Mouse (Mus musculus): Measurements from ENCODE around the gene Tab2. TPM values are rescaled to one million over a fixed set of nuclear protein-coding genes. Genes with fewer than 3 reads are reported as not detected.

Gene Tab2
- polyA plus RNA-seq, 1 experiment from 2014 or later: 23.0 TPM

DNA sequence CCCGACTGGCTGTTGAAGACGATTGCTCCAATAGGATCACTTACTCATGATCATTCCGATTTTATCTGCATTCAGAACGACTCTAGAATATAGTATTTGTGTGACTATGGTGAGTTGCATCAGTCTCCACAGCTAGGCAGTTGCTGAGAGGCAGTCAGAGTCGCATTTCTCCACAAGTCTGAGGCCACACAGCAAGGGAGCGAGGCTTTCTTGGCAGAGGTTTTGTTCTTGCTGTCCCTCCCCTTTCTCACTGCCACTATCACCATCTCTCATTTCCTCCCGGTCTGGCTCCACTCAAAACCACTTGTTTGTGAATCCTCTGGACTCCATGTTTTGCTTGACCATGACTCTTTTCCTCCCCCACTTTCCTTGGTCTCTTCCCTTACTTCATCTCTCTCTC lies 81.8 kb downstream of the Tab2 start:
- DNase-seq (ENCODE audit: low spot score) (no peak), ATAC-seq (replicated peaks; ENCODE audit: low FRiP score) (no peak)
- Histone ChIP-seq H3K9me3 (ENCODE audit: control insufficient read depth, low read length) (no peaks in the 10 kb centered on the region), H3K27me3 (replicated peaks; ENCODE audit: control insufficient read depth, insufficient read depth, low read length) (peaks cover 1% of the 10 kb centered on the region; the same call in 1 of the 2 replicates), H3K9ac (ENCODE audit: low read depth, low read length) (no peak overlapping the region), H3K4me3 (ENCODE audit: low read depth, low read length) (no peak overlapping the region), H3K4me2 (no peak overlapping the region), H3K36me3 (ENCODE audit: control insufficient read depth, insufficient read depth, low read length) (no peaks in the 10 kb centered on the region), H3K4me1 (replicated peaks; ENCODE audit: control insufficient read depth, insufficient read depth, low read length) (no peaks in the 10 kb centered on the region), H3K27ac (ENCODE audit: low read depth, low read length) (no peak overlapping the region)
- 78% methylated on average over 7 of the region's 7 CpGs for WGBS

- H3K4me1 ChIP-seq (replicated peaks; ENCODE audit: control insufficient read depth, insufficient read depth, low read length): no peaks in the 10 kb centered on the region
- no peak overlapping the region for H3K9ac ChIP-seq (ENCODE audit: low read depth, low read length)
- no peaks in the 10 kb centered on the region for H3K36me3 ChIP-seq (ENCODE audit: control insufficient read depth, insufficient read depth, low read length)
- no peak overlapping the region for H3K4me3 ChIP-seq (ENCODE audit: low read depth, low read length)
- H3K27me3 ChIP-seq (replicated peaks; ENCODE audit: control insufficient read depth, insufficient read depth, low read length): peaks cover 25% of the 10 kb centered on the region
- no peaks in the 10 kb centered on the region for H3K9me3 ChIP-seq (ENCODE audit: control insufficient read depth, low read length)
- 84% methylated on average over 5 of the region's 5 CpGs for WGBS
- DNase-seq (ENCODE audit: low spot score) (no peak), ATAC-seq (replicated peaks; ENCODE audit: low FRiP score) (no peak)
- H3K27ac ChIP-seq (ENCODE audit: low read depth, low read length): no peak overlapping the region
- no peak overlapping the region for H3K4me2 ChIP-seq
Observed at GRCm38 (mm10) chr10:7871381-7872020, 84.5 kb downstream of the Tab2 start.

GRCm38 (mm10) chr10:7870571-7871315 lies 85.3 kb downstream of the Tab2 start:
- no peaks in the 10 kb centered on the region for H3K9me3 ChIP-seq (ENCODE audit: control insufficient read depth, low read length)
- H3K27me3 ChIP-seq (replicated peaks; ENCODE audit: control insufficient read depth, insufficient read depth, low read length): peaks cover 26% of the 10 kb centered on the region
- 67% methylated on average over 11 of the region's 11 CpGs for WGBS
- H3K27ac ChIP-seq (ENCODE audit: low read depth, low read length): no peak overlapping the region
- no peaks in the 10 kb centered on the region for H3K36me3 ChIP-seq (ENCODE audit: control insufficient read depth, insufficient read depth, low read length)
- H3K4me2 ChIP-seq: no peak overlapping the region
- no peak for ATAC-seq (replicated peaks; ENCODE audit: low FRiP score)
- H3K4me3 ChIP-seq (ENCODE audit: low read depth, low read length): no peak overlapping the region
- no peaks in the 10 kb centered on the region for H3K4me1 ChIP-seq (replicated peaks; ENCODE audit: control insufficient read depth, insufficient read depth, low read length)
- no peak for DNase-seq (ENCODE audit: low spot score)
- no peak overlapping the region for H3K9ac ChIP-seq (ENCODE audit: low read depth, low read length)

GRCm38 (mm10) chr10:7869746-7870145 lies 86.3 kb downstream of the Tab2 start:
- peaks cover 26% of the 10 kb centered on the region for H3K27me3 ChIP-seq (replicated peaks; ENCODE audit: control insufficient read depth, insufficient read depth, low read length)
- ATAC-seq (replicated peaks; ENCODE audit: low FRiP score) (no peak), DNase-seq (ENCODE audit: low spot score) (no peak)
- no peak overlapping the region for H3K4me2 ChIP-seq
- no peak overlapping the region for H3K9ac ChIP-seq (ENCODE audit: low read depth, low read length)
- no peak overlapping the region for H3K27ac ChIP-seq (ENCODE audit: low read depth, low read length)
- no peaks in the 10 kb centered on the region for H3K9me3 ChIP-seq (ENCODE audit: control insufficient read depth, low read length)
- no peak overlapping the region for H3K4me3 ChIP-seq (ENCODE audit: low read depth, low read length)
- no peaks in the 10 kb centered on the region for H3K4me1 ChIP-seq (replicated peaks; ENCODE audit: control insufficient read depth, insufficient read depth, low read length)
- no peaks in the 10 kb centered on the region for H3K36me3 ChIP-seq (ENCODE audit: control insufficient read depth, insufficient read depth, low read length)
- WGBS: 69% methylated on average over 8 of the region's 8 CpGs

DNA sequence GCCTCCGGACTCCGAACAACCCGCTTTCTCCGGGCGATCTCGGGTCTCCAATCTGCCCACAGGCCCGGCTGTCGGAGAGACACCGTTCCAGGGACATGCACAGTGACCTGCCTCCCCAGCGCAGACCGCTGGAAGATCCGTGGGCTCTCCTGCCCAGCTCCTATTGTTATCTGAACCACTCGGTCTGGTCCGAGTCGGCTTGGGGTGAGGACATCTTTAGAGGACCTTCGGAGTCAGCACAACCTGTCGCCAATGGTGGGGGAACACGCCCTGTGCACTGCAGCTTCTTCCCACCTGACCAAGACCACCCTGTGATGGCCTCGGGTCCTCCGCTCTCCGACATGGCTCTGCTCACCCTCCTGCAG lies 88.4 kb downstream of the Tab2 start:
- H3K27me3 ChIP-seq (replicated peaks; ENCODE audit: control insufficient read depth, insufficient read depth, low read length): peaks cover 26% of the 10 kb centered on the region
- no peak overlapping the region for H3K27ac ChIP-seq (ENCODE audit: low read depth, low read length)
- no peak overlapping the region for H3K9ac ChIP-seq (ENCODE audit: low read depth, low read length)
- no peak for ATAC-seq (replicated peaks; ENCODE audit: low FRiP score)
- no peaks in the 10 kb centered on the region for H3K36me3 ChIP-seq (ENCODE audit: control insufficient read depth, insufficient read depth, low read length)
- H3K4me2 ChIP-seq: peak overlapping the region; percentile 72
- peak overlapping the region; percentile 44 for H3K4me3 ChIP-seq (ENCODE audit: low read depth, low read length)
- no peak for DNase-seq (ENCODE audit: low spot score)
- no peaks in the 10 kb centered on the region for H3K9me3 ChIP-seq (ENCODE audit: control insufficient read depth, low read length)
- H3K4me1 ChIP-seq (replicated peaks; ENCODE audit: control insufficient read depth, insufficient read depth, low read length): no peaks in the 10 kb centered on the region
- 19% methylated on average over 21 of the region's 21 CpGs for WGBS

DNA sequence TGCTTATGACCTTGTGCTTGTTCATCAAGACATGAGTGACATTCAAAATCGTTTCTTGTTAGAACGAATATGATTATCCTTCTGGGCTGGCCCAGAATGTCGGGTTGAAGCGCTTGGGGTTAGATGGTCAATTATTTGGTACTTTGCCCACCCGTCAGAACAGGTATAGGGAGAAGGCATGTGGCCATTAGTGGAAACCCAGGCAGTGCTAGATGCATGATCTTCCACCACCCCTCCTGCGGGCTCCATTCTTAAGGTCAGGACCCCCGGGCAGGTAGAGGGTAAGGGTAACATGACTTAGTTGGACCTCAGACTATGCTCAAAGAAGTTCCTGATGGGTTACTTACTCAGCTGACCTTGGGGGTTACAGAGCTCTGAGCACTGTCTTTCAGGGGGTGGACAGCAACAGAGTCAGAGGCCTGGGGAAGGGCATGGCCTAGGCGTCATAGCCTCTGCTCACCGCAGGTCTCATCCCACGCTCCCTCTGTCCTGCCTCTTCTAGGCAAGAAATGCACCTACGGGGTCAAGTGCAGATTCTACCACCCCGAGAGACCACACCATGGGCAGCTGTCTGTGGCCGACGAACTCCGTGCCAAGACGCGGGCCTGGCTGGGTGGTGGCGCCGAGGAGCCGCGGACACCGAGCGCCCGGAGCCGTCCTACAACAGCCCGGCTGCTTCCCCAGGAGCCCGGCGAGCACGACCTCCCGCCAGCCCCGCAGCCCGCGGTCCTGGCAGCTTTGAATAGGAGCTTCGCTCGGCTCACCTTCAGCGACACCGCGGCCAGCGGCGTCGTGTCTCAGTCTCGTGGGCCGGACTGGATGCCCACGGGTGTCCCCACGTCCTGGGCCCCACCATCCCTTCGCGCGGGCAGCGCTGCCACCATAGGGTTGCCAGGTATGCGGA lies 89.0 kb downstream of the Tab2 start:
- H3K27me3 ChIP-seq (replicated peaks; ENCODE audit: control insufficient read depth, insufficient read depth, low read length): peaks cover 26% of the 10 kb centered on the region
- H3K4me3 ChIP-seq (ENCODE audit: low read depth, low read length): peak overlapping the region; percentile 44
- 18% methylated on average over 50 of the region's 50 CpGs for WGBS
- no peak overlapping the region for H3K9ac ChIP-seq (ENCODE audit: low read depth, low read length)
- no peaks in the 10 kb centered on the region for H3K4me1 ChIP-seq (replicated peaks; ENCODE audit: control insufficient read depth, insufficient read depth, low read length)
- H3K4me2 ChIP-seq: peak overlapping the region; percentile 72
- H3K36me3 ChIP-seq (ENCODE audit: control insufficient read depth, insufficient read depth, low read length): no peaks in the 10 kb centered on the region
- ATAC-seq (replicated peaks; ENCODE audit: low FRiP score) (no peak), DNase-seq (ENCODE audit: low spot score) (no peak)
- no peaks in the 10 kb centered on the region for H3K9me3 ChIP-seq (ENCODE audit: control insufficient read depth, low read length)
- H3K27ac ChIP-seq (ENCODE audit: low read depth, low read length): no peak overlapping the region

GRCm38 (mm10) chr10:7864806-7865205 lies 91.2 kb downstream of the Tab2 start:
- DNase-seq (ENCODE audit: low spot score): no peak
- peaks cover 26% of the 10 kb centered on the region for H3K27me3 ChIP-seq (replicated peaks; ENCODE audit: control insufficient read depth, insufficient read depth, low read length)
- no peaks in the 10 kb centered on the region for H3K4me1 ChIP-seq (replicated peaks; ENCODE audit: control insufficient read depth, insufficient read depth, low read length)
- no peaks in the 10 kb centered on the region for H3K36me3 ChIP-seq (ENCODE audit: control insufficient read depth, insufficient read depth, low read length)
- no peak for ATAC-seq (replicated peaks; ENCODE audit: low FRiP score)
- no peak overlapping the region for H3K4me3 ChIP-seq (ENCODE audit: low read depth, low read length)
- 79% methylated on average over 3 of the region's 3 CpGs for WGBS
- H3K4me2 ChIP-seq: no peak overlapping the region
- H3K9ac ChIP-seq (ENCODE audit: low read depth, low read length): no peak overlapping the region
- no peak overlapping the region for H3K27ac ChIP-seq (ENCODE audit: low read depth, low read length)
- no peaks in the 10 kb centered on the region for H3K9me3 ChIP-seq (ENCODE audit: control insufficient read depth, low read length)

DNA sequence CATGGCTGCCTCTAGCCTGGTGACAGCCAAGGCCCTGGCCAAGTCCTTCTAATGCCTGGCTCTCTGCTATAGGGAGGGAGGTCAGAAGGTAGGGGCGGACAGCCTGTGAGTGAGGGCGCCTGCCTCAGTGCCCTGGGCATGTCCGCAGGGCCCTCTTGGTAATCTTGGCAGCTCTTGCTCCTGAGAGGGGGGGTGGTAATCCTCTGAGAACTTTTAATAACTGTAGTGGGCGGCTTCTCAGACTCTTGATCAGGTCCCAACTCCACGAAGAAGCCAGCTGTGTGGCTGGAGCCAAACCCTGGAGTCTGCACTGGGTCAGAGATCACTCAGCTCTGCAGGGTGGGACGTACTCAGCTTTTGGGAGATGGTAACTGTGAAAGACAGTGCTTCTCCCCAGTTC lies 91.8 kb downstream of the Tab2 start:
- peaks cover 25% of the 10 kb centered on the region for H3K27me3 ChIP-seq (replicated peaks; ENCODE audit: control insufficient read depth, insufficient read depth, low read length)
- no peak overlapping the region for H3K27ac ChIP-seq (ENCODE audit: low read depth, low read length)
- ATAC-seq (replicated peaks; ENCODE audit: low FRiP score) (no peak), DNase-seq (ENCODE audit: low spot score) (no peak)
- no peaks in the 10 kb centered on the region for H3K36me3 ChIP-seq (ENCODE audit: control insufficient read depth, insufficient read depth, low read length)
- 82% methylated on average over 6 of the region's 6 CpGs for WGBS
- no peaks in the 10 kb centered on the region for H3K4me1 ChIP-seq (replicated peaks; ENCODE audit: control insufficient read depth, insufficient read depth, low read length)
- no peak overlapping the region for H3K4me2 ChIP-seq
- H3K9ac ChIP-seq (ENCODE audit: low read depth, low read length): no peak overlapping the region
- H3K9me3 ChIP-seq (ENCODE audit: control insufficient read depth, low read length): no peaks in the 10 kb centered on the region
- no peak overlapping the region for H3K4me3 ChIP-seq (ENCODE audit: low read depth, low read length)

All from liver, embryonic 11.5 days (tissue).